In genomic region chr4:119903806-119904205, GRCm38 (mm10) we compare ENCODE assay signal across 8 mouse cellular contexts.
DNase-seq lines count a peak whose midpoint lies in the region; ATAC-seq lines count a peak whose summit lies in the region.

No protein-coding gene starts in this region.

- no peaks in the 10 kb centered on the region for H3K27me3 ChIP-seq in limb, embryonic 10.5 days (ENCODE audit: low read depth, poor library complexity, severe bottlenecking)
- H3K27me3 ChIP-seq in forebrain, embryonic 12.5 days: no peaks in the 10 kb centered on the region

- H3K9ac ChIP-seq in forebrain, embryonic 12.5 days: no peak overlapping the region

- H3K4me1 ChIP-seq in limb, embryonic 10.5 days: no peaks in the 10 kb centered on the region
- H3K4me1 ChIP-seq in forebrain, embryonic 12.5 days: peaks cover 33% of the 10 kb centered on the region

- H3K9me3 ChIP-seq in limb, embryonic 10.5 days (replicated peaks): no peaks in the 10 kb centered on the region
- no peaks in the 10 kb centered on the region for H3K9me3 ChIP-seq in forebrain, embryonic 12.5 days

- no peak for ATAC-seq in erythroid progenitor cell, adult 5-6 weeks (replicated peaks; ENCODE audit: low FRiP score, poor library complexity, severe bottlenecking)
- ATAC-seq in forebrain, embryonic 12.5 days (ENCODE audit: low FRiP score): no peak
- ATAC-seq in monocyte, adult 5-6 weeks (replicated peaks; ENCODE audit: insufficient number of reproducible peaks, low FRiP score, low TSS enrichment, poor library complexity, severe bottlenecking): no peak

- no peaks in the 10 kb centered on the region for H3K36me3 ChIP-seq in limb, embryonic 10.5 days
- H3K36me3 ChIP-seq in forebrain, embryonic 12.5 days (replicated peaks): no peaks in the 10 kb centered on the region

- H3K4me3 ChIP-seq in limb, embryonic 10.5 days: no peak overlapping the region
- no peak overlapping the region for H3K4me3 ChIP-seq in forebrain, embryonic 12.5 days (replicated peaks)

- DNase-seq in kidney, postnatal 10 days: peak; percentile 72
- DNase-seq in kidney, adult 11 months: no peak
- peak; percentile 53 for DNase-seq in 416B (ENCODE audit: low read depth)
- DNase-seq in Muller cell, postnatal 12 days (ENCODE audit: inconsistent ontology term): peak; percentile 50
- DNase-seq in limb, embryonic 10.5 days (ENCODE audit: low spot score): peak; percentile 64

- WGBS in limb, embryonic 10.5 days: 49% methylated on average over 1 of the region's 1 CpGs
- WGBS in forebrain, embryonic 12.5 days: 63% methylated on average over 1 of the region's 1 CpGs

- no peak overlapping the region for H3K27ac ChIP-seq in limb, embryonic 10.5 days
- no peak overlapping the region for H3K27ac ChIP-seq in forebrain, embryonic 12.5 days

- no peak overlapping the region for H3K4me2 ChIP-seq in forebrain, embryonic 12.5 days
